Mouse (Mus musculus) MEL (cell line): ENCODE data around the gene Snx3. TPM values are rescaled to one million over a fixed set of nuclear protein-coding genes. Genes with fewer than 3 reads are reported as not detected.
A peak's percentile ranks its signal among the peaks of the same experiment; 100 is the strongest.

Experiments used
- DNase-seq: peaks from one replicate; pipeline ENCODE4 v3.0.0; 2011; ENCODE audit warnings: low read depth, low spot score
- H3K27ac ChIP-seq: 2 replicates; pipeline ENCODE4 v1.5.1; 2012; ENCODE audit warnings: low read depth, mild to moderate bottlenecking, control low read depth, low read length, moderate library complexity; ENCODE audit not compliant: control insufficient read depth
- H3K27me3 ChIP-seq, 2 experiments: fragments of 150-350 bp in 1 of 2; sonication (generic) in 1 of 2; 2 replicates each; pipeline ENCODE4 v1.6.1; 2012; ENCODE audit warnings: low read length in 2 of 2, mild to moderate bottlenecking in 2 of 2, improper control_type of control experiment in 1 of 2, moderate library complexity in 1 of 2; ENCODE audit not compliant: insufficient read depth in 2 of 2, control insufficient read depth in 1 of 2
- H3K36me3 ChIP-seq, 2 experiments: 2 replicates each; pipeline ENCODE4 v1.6.1; 2012 to 2014; ENCODE audit warnings: low read length in 2 of 2, improper control_type of control experiment in 1 of 2, inconsistent platforms in 1 of 2, mild to moderate bottlenecking in 1 of 2; ENCODE audit not compliant: insufficient read depth in 2 of 2, control insufficient read depth in 1 of 2
- H3K4me1 ChIP-seq, 2 experiments: fragments of 150-350 bp in 1 of 2; sonication (generic) in 1 of 2; 2 replicates each; pipeline ENCODE4 v1.6.1; 2012; ENCODE audit warnings: low read length in 2 of 2, improper control_type of control experiment in 1 of 2, mild to moderate bottlenecking in 1 of 2; ENCODE audit not compliant: insufficient read depth in 2 of 2, control insufficient read depth in 1 of 2
- H3K4me3 ChIP-seq, 2 experiments: fragments of 150-350 bp in 1 of 2; sonication (generic) in 1 of 2; 2 replicates each; pipeline ENCODE4 v1.5.1; 2012; ENCODE audit warnings: low read depth in 2 of 2, low read length in 2 of 2, mild to moderate bottlenecking in 2 of 2, moderate library complexity in 2 of 2, control low read depth in 1 of 2, improper control_type of control experiment in 1 of 2; ENCODE audit not compliant: control insufficient read depth in 1 of 2, insufficient read depth in 1 of 2
- H3K79me2 ChIP-seq: 2 replicates; pipeline ENCODE4 v1.6.1; 2012; ENCODE audit warnings: mild to moderate bottlenecking, low read length, moderate library complexity; ENCODE audit not compliant: control insufficient read depth, poor library complexity, insufficient read depth
- H3K9ac ChIP-seq: 2 replicates; pipeline ENCODE4 v1.6.1; 2012; ENCODE audit warnings: low read depth, mild to moderate bottlenecking, control low read depth, low read length, moderate library complexity; ENCODE audit not compliant: control insufficient read depth, poor library complexity, severe bottlenecking
- H3K9me3 ChIP-seq: fragments of 150-350 bp; sonication (generic); replicated peaks from 2 replicates; pipeline ENCODE4 v1.6.1; 2012; ENCODE audit warnings: mild to moderate bottlenecking, low read length, improper control_type of control experiment, moderate library complexity; ENCODE audit not compliant: insufficient read depth
- CTCF ChIP-seq, 3 experiments: IDR thresholded peaks in 2 of 3; conservative IDR thresholded peaks in 1 of 3; 2 replicates each; pipeline ENCODE4 v1.5.1; 2011 to 2012; ENCODE audit warnings: low read length in 3 of 3, low read depth in 2 of 3, mild to moderate bottlenecking in 2 of 3, improper control_type of control experiment in 1 of 3, inconsistent platforms in 1 of 3, mixed read lengths in 1 of 3, moderate library complexity in 1 of 3; ENCODE audit not compliant: control insufficient read depth in 1 of 3, insufficient read depth in 1 of 3, poor library complexity in 1 of 3, severe bottlenecking in 1 of 3
- EP300 ChIP-seq, 2 experiments: IDR thresholded peaks; 2 replicates each; pipeline ENCODE4 v1.6.1; 2011; ENCODE audit warnings: improper control_type of control experiment in 2 of 2, low read length in 2 of 2, low read depth in 1 of 2, mild to moderate bottlenecking in 1 of 2
- ETS1 ChIP-seq: IDR thresholded peaks from 2 replicates; pipeline ENCODE4 v1.6.1; 2012; ENCODE audit warnings: low read depth, mild to moderate bottlenecking, inconsistent platforms, low read length, improper control_type of control experiment, moderate library complexity
- GATA1 ChIP-seq: IDR thresholded peaks from 2 replicates; pipeline ENCODE4 v1.6.1; 2011; ENCODE audit warnings: low read depth, low read length, improper control_type of control experiment
- JUND ChIP-seq: IDR thresholded peaks from 2 replicates; pipeline ENCODE4 v1.6.1; 2011; ENCODE audit warnings: low read depth, mild to moderate bottlenecking, improper control_type of control experiment, low read length
- MAFK ChIP-seq: IDR thresholded peaks from 2 replicates; pipeline ENCODE4 v1.6.1; 2011; ENCODE audit warnings: low read depth, mild to moderate bottlenecking, low read length, improper control_type of control experiment, borderline replicate concordance
- MAX ChIP-seq: IDR thresholded peaks from 2 replicates; pipeline ENCODE4 v1.6.1; 2011; ENCODE audit warnings: low read length, improper control_type of control experiment
- MEF2A ChIP-seq: IDR thresholded peaks from 2 replicates; pipeline ENCODE4 v1.6.1; 2014; ENCODE audit warnings: low read depth, mild to moderate bottlenecking, inconsistent platforms, low read length, improper control_type of control experiment; ENCODE audit not compliant: poor library complexity, insufficient replicate concordance, severe bottlenecking; ENCODE audit errors: extremely low read depth
- MYB ChIP-seq: IDR thresholded peaks from 2 replicates; pipeline ENCODE4 v1.6.1; 2011; ENCODE audit warnings: mild to moderate bottlenecking, low read depth, low read length, improper control_type of control experiment
- MYC ChIP-seq: IDR thresholded peaks from 2 replicates; pipeline ENCODE4 v1.6.1; 2011; ENCODE audit warnings: low read depth, mild to moderate bottlenecking, low read length, improper control_type of control experiment, moderate library complexity
- NELFE ChIP-seq: IDR thresholded peaks from 2 replicates; pipeline ENCODE4 v1.6.1; 2011; ENCODE audit warnings: low read depth, low read length, improper control_type of control experiment
- POLR2AphosphoS2 ChIP-seq: IDR thresholded peaks from 2 replicates; pipeline ENCODE4 v1.6.1; 2011; ENCODE audit warnings: low read length, improper control_type of control experiment
- POLR2AphosphoS5 ChIP-seq: IDR thresholded peaks from 2 replicates; pipeline ENCODE4 v1.6.1; 2012; ENCODE audit warnings: low read depth, borderline replicate concordance, mild to moderate bottlenecking, inconsistent platforms, low read length, moderate library complexity, mixed read lengths
- SIN3A ChIP-seq: IDR thresholded peaks from 2 replicates; pipeline ENCODE4 v1.6.1; 2012; ENCODE audit warnings: low read length, improper control_type of control experiment, inconsistent platforms
- SMC3 ChIP-seq: IDR thresholded peaks from 2 replicates; pipeline ENCODE4 v1.6.1; 2011; ENCODE audit warnings: low read depth, low read length, improper control_type of control experiment
- TAL1 ChIP-seq: IDR thresholded peaks from 2 replicates; pipeline ENCODE4 v1.6.1; 2012; ENCODE audit warnings: mild to moderate bottlenecking, inconsistent platforms, low read length, moderate library complexity, mixed read lengths
- USF1 ChIP-seq: IDR thresholded peaks from 2 replicates; pipeline ENCODE4 v1.6.1; 2014; ENCODE audit warnings: low read depth, mild to moderate bottlenecking, inconsistent platforms, low read length, improper control_type of control experiment, moderate library complexity
- USF2 ChIP-seq, 2 experiments: IDR thresholded peaks; 2 replicates each; pipeline ENCODE4 v1.6.1; 2011 to 2012; ENCODE audit warnings: improper control_type of control experiment in 2 of 2, low read length in 2 of 2, borderline replicate concordance in 1 of 2, inconsistent platforms in 1 of 2, low read depth in 1 of 2, mild to moderate bottlenecking in 1 of 2; ENCODE audit not compliant: insufficient read depth in 1 of 2
- ZKSCAN1 ChIP-seq: IDR thresholded peaks from 2 replicates; pipeline ENCODE4 v1.6.1; 2012; ENCODE audit warnings: low read depth, mild to moderate bottlenecking, inconsistent platforms, low read length, improper control_type of control experiment, moderate library complexity
- ZMIZ1 ChIP-seq: IDR thresholded peaks from 2 replicates; pipeline ENCODE4 v1.6.1; 2012; ENCODE audit warnings: low read depth, mild to moderate bottlenecking, inconsistent platforms, low read length, improper control_type of control experiment, moderate library complexity
- ZNF384 ChIP-seq: IDR thresholded peaks from 2 replicates; pipeline ENCODE4 v1.6.1; 2012; ENCODE audit warnings: low read depth, mild to moderate bottlenecking, inconsistent platforms, low read length, improper control_type of control experiment
- polyA plus RNA-seq, 2 experiments: library from polyadenylated mRNA; stranded (reverse) in 1 of 2; unstranded in 1 of 2; fragments of >175 nt in 1 of 2; fragments of >200 nt in 1 of 2; gene quantifications; 2 replicates each; pipeline versions ENCODE4 v1.2.1 to v1.2.4; 2012; ENCODE audit warnings: low replicate concordance in 2 of 2, low read depth in 1 of 2; ENCODE audit not compliant: insufficient read length in 2 of 2, insufficient read depth in 1 of 2, missing spikeins in 1 of 2
- total RNA-seq: library from RNA; depleted of rRNA; stranded (reverse); fragments of 300-350 nt; gene quantifications from 2 replicates; pipeline ENCODE4 v1.2.3, GENCODE M21; 2012

The Snx3 gene
- total and polyA plus RNA-seq, 3 experiments, result 107 to 320 TPM; not detected in 1

GRCm38 (mm10) chr10:42476774-42477475 lies 24.9 kb upstream of the Snx3 start:
- Histone ChIP-seq H3K9me3 (no peaks in the 10 kb centered on the region), H3K79me2 (peaks cover 13% of the 10 kb centered on the region), H3K36me3 (peaks cover 0 to 25% of the 10 kb centered on the region in 2 experiments; a peak in 2 of 4 replicates), H3K4me1 (peaks cover 5 to 21% of the 10 kb centered on the region in 2 experiments), H3K9ac (no peak overlapping the region), H3K27ac (no peak overlapping the region), H3K27me3 (no peaks in the 10 kb centered on the region)
- DNase-seq, result peak; percentile 47
- TF ChIP-seq EP300 (IDR thresholded peaks at IDR 0.05; ENCODE audit: low read depth in 1 of 2, low read length in 2 of 2), result no peak
- no peak for TF ChIP-seq MYB
- TF ChIP-seq POLR2AphosphoS5, result no peak
- TF ChIP-seq TAL1, result no peak
- no peak for TF ChIP-seq GATA1
- TF ChIP-seq ETS1, result no peak
- no peak for TF ChIP-seq SIN3A
- TF ChIP-seq CTCF (IDR thresholded peaks at IDR 0.05 in 2 of 3, conservative IDR thresholded peaks at IDR 0.05 in 1 of 3; ENCODE audit: control insufficient read depth in 1 of 3, insufficient read depth in 1 of 3, low read depth in 2 of 3, low read length in 3 of 3, poor library complexity in 1 of 3, severe bottlenecking in 1 of 3), result no peak; a peak in 1 of 6 replicates
- TF ChIP-seq ZMIZ1, result no peak
- no peak for TF ChIP-seq USF2 (IDR thresholded peaks at IDR 0.05; ENCODE audit: borderline replicate concordance in 1 of 2, insufficient read depth in 1 of 2, low read depth in 1 of 2, low read length in 2 of 2)
- TF ChIP-seq, all 39 proteins: peak for 0
- H3K4me3 ChIP-seq, result peak overlapping the region in 1 of 2 experiments; percentile 81; a peak in 2 of 4 replicates

GRCm38 (mm10) chr10:42477550-42478340 lies 24.1 kb upstream of the Snx3 start:
- H3K79me2 ChIP-seq, result peaks cover 13% of the 10 kb centered on the region
- TF ChIP-seq ZNF384 (no peak), JUND (no peak), MYC (0 out of 2 replicates have a peak, but pooled peaks have one; percentile 31), MEF2A (no peak), SMC3 (no peak), MAX (peak; percentile 81), ZKSCAN1 (no peak), MAFK (no peak), NELFE (no peak), USF1 (peak; percentile 85), POLR2AphosphoS2 (no peak)
- peaks cover 0 to 25% of the 10 kb centered on the region in 2 experiments; a peak in 2 of 4 replicates for H3K36me3 ChIP-seq
- H3K27me3 ChIP-seq, result no peaks in the 10 kb centered on the region
- peak overlapping the region; percentile 90 for H3K27ac ChIP-seq
- peak overlapping the region; percentile 81 to 92 for H3K4me3 ChIP-seq
- H3K9me3 ChIP-seq, result no peaks in the 10 kb centered on the region
- H3K9ac ChIP-seq, result peak overlapping the region; percentile 97
- peak; percentile 54 for DNase-seq
- peaks cover 5 to 21% of the 10 kb centered on the region in 2 experiments for H3K4me1 ChIP-seq
